Mouse (Mus musculus) brain, embryonic 14.5 days (tissue): ENCODE results near the gene Ddx31.

Experiments used
- CTCF ChIP-seq: fragments of 200-500 bp; IDR thresholded peaks from 2 replicates; pipeline ENCODE4 v1.5.1; 2012; ENCODE audit warnings: inconsistent platforms, mild to moderate bottlenecking, moderate library complexity, borderline replicate concordance; ENCODE audit not compliant: insufficient read depth, insufficient read length; ENCODE audit errors: extremely low read depth
- POLR2A ChIP-seq: fragments of 200-500 bp; IDR thresholded peaks from 2 replicates; pipeline ENCODE4 v1.6.1; 2012; ENCODE audit warnings: mild to moderate bottlenecking, inconsistent platforms, borderline replicate concordance; ENCODE audit not compliant: poor library complexity, insufficient read depth, insufficient read length, severe bottlenecking; ENCODE audit errors: extremely low read depth

GRCm38 (mm10) chr2:28915768-28916512, 75.7 kb downstream of the Ddx31 start:
- no peak for TF ChIP-seq CTCF
- no peak for TF ChIP-seq POLR2A
